Mouse (Mus musculus): ENCODE measurements around the gene Vrk3. TPM values are rescaled to one million over a fixed set of nuclear protein-coding genes. Genes with fewer than 3 reads are reported as not detected.
"Not testable (repeated sequence)": the region's sequence is repeated elsewhere in the genome, so short reads cannot be mapped to it uniquely, and the experiment has no call there.

The Vrk3 gene
- 10 to 100 TPM; 24.5 to 30.8 TPM for total RNA-seq (2021)

DNA sequence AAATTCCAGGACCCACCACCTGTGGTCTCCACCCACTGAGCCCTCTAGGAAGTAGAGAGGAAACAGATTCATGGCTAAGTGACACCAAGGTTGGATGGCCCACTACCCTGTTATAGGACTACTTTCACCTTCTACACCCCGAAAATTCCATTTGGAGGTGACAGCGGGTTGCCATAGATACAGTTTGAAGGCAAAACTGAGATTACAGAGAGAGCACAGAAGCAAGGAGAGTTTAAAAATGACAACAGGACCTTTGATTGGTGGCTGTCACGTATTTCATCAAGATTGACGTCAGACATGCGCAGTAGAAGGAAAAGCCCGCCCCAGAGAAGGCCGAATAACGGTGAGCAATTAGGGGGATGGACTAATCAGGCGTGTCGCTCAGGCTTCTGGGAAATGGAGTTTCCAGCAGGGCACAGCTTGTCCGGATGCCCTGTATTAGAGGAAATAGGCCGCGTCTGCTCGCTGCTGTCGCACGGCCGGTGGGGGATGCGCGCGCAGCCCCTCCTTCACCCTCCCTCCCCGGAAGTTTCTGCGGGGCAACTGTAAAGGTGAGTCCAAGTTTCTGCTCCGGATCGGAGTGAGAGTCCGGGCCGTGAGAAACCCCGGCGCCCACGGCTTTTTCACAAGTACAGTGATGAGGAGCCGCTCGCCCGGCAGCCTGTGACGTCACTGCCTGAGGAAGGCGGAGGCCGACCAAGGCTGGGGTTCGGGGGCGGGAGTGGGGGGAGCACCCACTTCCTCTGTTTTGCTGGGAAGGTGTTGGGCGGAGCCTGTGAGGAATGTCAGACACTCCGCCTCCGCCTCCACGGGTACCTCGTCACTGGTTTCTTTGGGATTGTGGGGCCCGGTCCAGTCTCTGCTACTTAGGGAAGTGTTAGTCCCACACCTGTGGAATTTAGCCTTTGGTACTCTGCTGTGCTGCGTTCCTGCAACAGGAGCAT, at the start of gene Vrk3:
TSS of gene Vrk3 (plus strand) at position 313 of the 944 bp plus-strand sequence.
- intact Hi-C loops (cut with DNase I): no loop called here
- peak; percentile 95 to 96 for DNase-seq (ENCODE audit: extremely low spot score in 1 of 2, low spot score in 2 of 2)

- no peak for DNase-seq (ENCODE audit: extremely low spot score in 1 of 2, low spot score in 2 of 2)
- intact Hi-C loops (cut with DNase I): no loop called here
These were observed 46.3 kb upstream of the Vrk3 start for GRCm38 (mm10) chr7:44701921-44702320.

DNA sequence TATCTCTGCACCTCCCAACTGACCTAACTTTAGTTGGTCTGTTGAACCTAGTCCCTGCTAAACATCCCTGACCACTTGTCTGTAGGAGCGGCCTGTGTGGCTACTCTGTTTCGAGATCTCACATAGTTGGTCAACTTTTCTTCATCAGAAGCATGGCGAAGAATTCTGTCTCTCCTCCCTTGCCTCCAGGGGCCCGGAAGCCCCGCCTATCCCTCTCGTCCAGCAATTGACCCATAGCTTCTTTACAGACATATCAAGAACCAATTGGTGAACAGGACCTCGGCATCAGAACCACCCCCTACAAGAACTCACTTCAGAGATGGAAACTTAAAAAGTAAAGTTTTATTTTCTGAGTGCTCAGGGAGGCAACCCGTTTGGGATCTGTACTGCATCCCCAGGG, 45.2 kb upstream of the Vrk3 start:
- DNase-seq (ENCODE audit: extremely low spot score in 1 of 2, low spot score in 2 of 2): no peak
- intact Hi-C loops (cut with DNase I): no loop called here

DNA sequence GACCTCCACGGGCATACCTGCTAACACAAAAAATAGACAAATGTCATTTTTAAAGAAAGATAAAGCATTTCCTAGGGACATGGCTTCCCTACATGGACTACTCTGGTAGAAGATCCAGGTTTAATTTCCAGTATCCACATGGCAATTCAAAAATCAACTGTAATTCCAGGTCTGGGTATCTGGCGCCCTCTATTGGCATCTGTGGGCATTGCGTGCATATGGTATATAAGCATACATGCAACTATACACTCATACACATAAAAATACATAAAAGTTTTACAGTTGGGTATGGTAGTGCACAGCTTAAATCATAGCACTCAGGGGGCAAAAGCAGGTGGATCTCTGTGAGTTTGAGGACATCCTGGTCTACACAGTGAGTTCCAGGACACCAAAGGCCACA, 43.9 kb upstream of the Vrk3 start:
- DNase-seq (ENCODE audit: extremely low spot score in 1 of 2, low spot score in 2 of 2): peak in 1 of 2 experiments; percentile 36
- intact Hi-C loops (cut with DNase I): no loop called here

GRCm38 (mm10) chr7:44705086-44705485, 43.1 kb upstream of the Vrk3 start:
- no peak for DNase-seq (ENCODE audit: extremely low spot score in 1 of 2, low spot score in 2 of 2)
- intact Hi-C loops (cut with DNase I): no loop called here

- no peak for DNase-seq (ENCODE audit: extremely low spot score in 1 of 2, low spot score in 2 of 2)
- intact Hi-C loops (cut with DNase I): no loop called here
These were observed 41.9 kb upstream of the Vrk3 start for GRCm38 (mm10) chr7:44706322-44706721.

DNA sequence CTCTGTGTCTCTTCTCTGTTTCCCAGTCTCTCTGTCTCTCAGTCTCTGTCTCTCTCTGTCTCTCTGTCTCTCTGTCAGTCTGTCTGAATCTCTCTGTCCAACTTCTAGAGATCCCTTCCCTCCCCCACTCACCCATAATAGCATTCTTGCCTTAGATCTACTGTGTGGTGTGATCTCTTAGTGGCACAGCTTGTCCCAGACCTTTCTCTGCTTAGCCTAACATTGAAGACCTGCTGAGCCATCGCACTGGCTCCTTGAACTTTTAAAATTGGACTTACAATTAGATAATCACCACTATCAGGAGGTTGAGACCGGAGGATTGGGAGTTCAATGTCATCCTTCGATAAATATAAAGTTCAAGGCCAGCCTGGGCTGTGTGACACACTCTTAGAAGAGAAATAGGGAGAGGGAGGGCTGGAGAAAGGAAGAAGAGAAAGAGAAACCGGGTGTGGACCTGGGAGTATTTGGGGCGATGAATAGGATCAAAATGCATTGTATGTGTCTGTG, 41.0 kb upstream of the Vrk3 start:
- no peak for DNase-seq (ENCODE audit: extremely low spot score in 1 of 2, low spot score in 2 of 2)
- intact Hi-C loops (cut with DNase I): no loop called here

DNA sequence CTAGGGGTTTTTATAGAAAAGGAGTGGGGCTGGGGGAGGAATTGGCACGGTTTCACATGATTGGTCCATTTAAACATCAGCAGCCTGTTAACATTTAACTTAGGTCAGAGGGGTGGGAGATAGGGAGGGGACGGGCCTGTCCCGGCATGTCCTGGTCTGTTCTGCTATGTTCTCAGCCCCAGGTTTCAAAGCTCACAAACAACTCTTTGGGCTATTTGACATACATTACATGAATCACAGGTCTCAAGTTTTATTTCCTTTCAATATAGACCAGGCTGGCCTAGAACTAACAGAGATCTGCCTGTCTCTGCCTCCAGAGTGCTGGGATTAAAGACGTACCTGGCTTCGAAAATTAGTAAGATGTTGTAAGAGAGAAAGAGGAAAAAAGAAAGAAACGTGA, 40.1 kb upstream of the Vrk3 start:
- DNase-seq (ENCODE audit: extremely low spot score in 1 of 2, low spot score in 2 of 2); intact Hi-C loops (cut with DNase I): not testable (repeated sequence)

DNA sequence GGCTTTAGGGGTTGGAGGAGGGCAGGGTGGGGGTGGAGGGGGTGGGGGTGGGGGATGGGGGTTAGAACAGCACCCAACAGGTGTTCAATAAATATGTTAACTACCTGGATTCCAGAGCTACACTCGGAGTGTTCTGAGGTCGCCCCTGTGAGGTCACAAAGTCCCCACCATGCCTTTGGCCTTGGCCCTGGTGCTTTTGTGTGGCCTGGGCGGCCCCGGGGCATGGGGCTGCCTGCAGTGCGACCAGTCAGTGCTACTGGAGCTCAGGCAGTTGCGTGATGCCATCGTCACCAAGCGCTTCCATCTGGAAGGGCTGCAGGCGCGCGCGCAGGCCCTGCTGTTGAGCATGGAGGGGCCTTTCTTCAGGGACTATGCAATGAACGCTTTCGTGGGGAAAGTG, 39.6 kb upstream of the Vrk3 start, which contains the start of gene Izumo2:
TSS of gene Izumo2 (plus strand) at position 169 of the 400 bp plus-strand sequence.
- intact Hi-C loops (cut with DNase I): no loop called here
- no peak for DNase-seq (ENCODE audit: extremely low spot score in 1 of 2, low spot score in 2 of 2)

DNA sequence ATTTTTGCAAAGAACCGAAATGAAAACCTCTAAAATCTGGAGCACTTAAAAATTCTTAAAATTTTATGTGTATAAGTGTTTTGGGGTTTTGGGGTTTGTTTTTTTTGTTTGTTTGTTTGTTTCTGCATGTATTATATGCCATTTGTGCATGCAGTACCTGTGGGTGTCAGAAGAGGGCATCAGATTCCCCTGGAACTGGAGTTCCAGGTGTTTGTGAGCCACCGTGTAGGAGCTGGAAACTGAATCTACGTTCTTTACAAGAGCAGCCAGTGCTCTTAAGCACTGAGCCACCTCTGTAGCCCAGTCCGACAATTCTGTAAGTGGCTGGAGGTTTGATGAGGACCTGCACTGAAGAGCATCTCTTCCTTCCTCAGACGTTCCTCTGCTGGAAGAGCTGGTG, 38.3 kb upstream of the Vrk3 start:
- no peak for DNase-seq (ENCODE audit: extremely low spot score in 1 of 2, low spot score in 2 of 2)
- intact Hi-C loops (cut with DNase I): no loop called here

- DNase-seq (ENCODE audit: extremely low spot score in 1 of 2, low spot score in 2 of 2): no peak
- intact Hi-C loops (cut with DNase I): no loop called here
These were observed 26.2 kb upstream of the Vrk3 start for GRCm38 (mm10) chr7:44722058-44722457.

DNA sequence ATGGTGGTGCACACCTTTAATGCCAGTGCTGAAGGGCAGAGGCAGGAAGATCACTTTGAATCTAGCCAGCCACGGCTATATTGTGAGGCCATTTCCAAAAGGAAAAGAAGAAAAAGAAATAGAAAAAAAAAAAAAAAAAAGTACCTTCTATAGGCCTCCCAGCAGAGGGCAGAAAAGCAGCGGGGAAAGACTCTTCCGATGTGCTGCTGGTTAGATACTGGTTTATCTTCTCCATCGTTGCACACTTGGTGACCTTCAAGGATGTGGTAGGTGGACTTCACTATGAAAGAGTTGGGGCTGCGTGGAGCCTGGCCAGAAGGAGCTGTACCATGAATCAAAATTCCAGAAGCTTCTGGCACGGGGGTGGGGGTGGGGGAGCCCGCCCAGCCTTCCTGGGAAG, 23.9 kb upstream of the Vrk3 start:
- no peak for DNase-seq (ENCODE audit: extremely low spot score in 1 of 2, low spot score in 2 of 2)
- intact Hi-C loops (cut with DNase I): loop anchor here (2.0 kb wide), 1 partner anchor 100 kb away; no protein-coding TSS in a partner anchor

DNA sequence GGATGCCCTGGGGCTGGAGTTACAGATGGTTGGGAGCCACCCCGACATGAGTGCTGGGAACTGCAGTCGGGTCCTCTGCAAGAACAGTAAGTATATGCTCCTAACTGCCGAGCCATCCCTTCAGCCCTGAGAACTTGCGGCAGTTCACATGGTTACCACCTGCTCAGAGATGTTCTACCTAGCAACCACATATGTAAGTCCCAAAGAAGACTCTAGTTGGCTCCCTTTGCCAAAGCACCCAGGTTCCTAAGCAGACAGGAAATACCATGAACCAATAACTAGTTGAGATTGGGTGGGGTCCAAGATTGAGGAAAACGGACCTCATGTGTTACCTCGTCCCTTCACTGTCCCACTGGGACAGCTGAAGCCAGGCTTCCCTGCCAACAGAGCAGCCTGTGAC, 21.9 kb upstream of the Vrk3 start:
- peak in 1 of 2 experiments; percentile 11 for DNase-seq (ENCODE audit: extremely low spot score in 1 of 2, low spot score in 2 of 2)
- intact Hi-C loops (cut with DNase I): no loop called here

DNA sequence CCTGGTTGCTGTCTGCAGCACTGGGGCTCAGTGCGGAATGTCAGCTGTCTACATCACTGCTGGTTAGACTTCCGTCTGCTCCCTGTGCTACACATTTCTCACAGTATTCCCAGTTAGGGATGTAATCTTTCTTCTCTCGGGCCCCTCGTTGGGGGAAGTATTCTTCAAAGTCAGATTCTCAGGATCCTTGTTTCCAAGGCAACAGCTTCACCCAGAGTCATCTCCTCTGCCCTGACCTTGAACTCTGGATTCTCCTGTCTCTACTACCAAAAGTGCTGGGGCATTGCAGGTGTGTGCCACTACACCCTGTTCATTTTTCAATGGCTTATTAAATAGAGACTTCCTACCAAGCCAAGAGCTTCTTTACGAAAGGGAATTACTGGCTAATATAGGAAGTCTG, 21.1 kb upstream of the Vrk3 start:
- intact Hi-C loops (cut with DNase I): no loop called here
- DNase-seq (ENCODE audit: extremely low spot score in 1 of 2, low spot score in 2 of 2): no peak

GRCm38 (mm10) chr7:44728082-44728975, 19.9 kb upstream of the Vrk3 start:
- intact Hi-C loops (cut with DNase I): no loop called here

GRCm38 (mm10) chr7:44733723-44734122, 14.5 kb upstream of the Vrk3 start:
- no peak for DNase-seq (ENCODE audit: extremely low spot score in 1 of 2, low spot score in 2 of 2)
- intact Hi-C loops (cut with DNase I): no loop called here

More at GRCm38 (mm10) chr7:44728082-44728975, 19.9 kb upstream of the Vrk3 start:
- no peak for DNase-seq (ENCODE audit: extremely low spot score in 1 of 2, low spot score in 2 of 2)

- no peak for DNase-seq (ENCODE audit: extremely low spot score in 1 of 2, low spot score in 2 of 2)
- intact Hi-C loops (cut with DNase I): no loop called here
These were observed 6.9 kb upstream of the Vrk3 start for GRCm38 (mm10) chr7:44741361-44741760.

- intact Hi-C loops (cut with DNase I): loop anchor here (2.0 kb wide), 1 partner anchor 73 kb away; the partner anchor contains the start of genes Atf5, Il4i1 and Nup62
These were observed 3.9 kb upstream of the Vrk3 start for GRCm38 (mm10) chr7:44744270-44744669.

GRCm38 (mm10) chr7:44745076-44745475, 3.1 kb upstream of the Vrk3 start:
- intact Hi-C loops (cut with DNase I): loop anchor here (2.0 kb wide), 1 partner anchor 72 kb away; the partner anchor contains the start of genes Atf5, Il4i1 and Nup62

More at GRCm38 (mm10) chr7:44744270-44744669, 3.9 kb upstream of the Vrk3 start:
- no peak for DNase-seq (ENCODE audit: extremely low spot score in 1 of 2, low spot score in 2 of 2)

More at GRCm38 (mm10) chr7:44745076-44745475, 3.1 kb upstream of the Vrk3 start:
- peak; percentile 72 to 90 for DNase-seq (ENCODE audit: extremely low spot score in 1 of 2, low spot score in 2 of 2)

Data from left cerebral cortex, postnatal 10 days (tissue).